Mouse (Mus musculus) liver, postnatal 0 days (tissue): Measurements from ENCODE around the gene Plcd3.

Source experiments
- CTCF ChIP-seq: sonication (generic); IDR thresholded peaks from 2 replicates; pipeline ENCODE4 v1.5.1; 2016; ENCODE audit warnings: antibody characterized with exemption, low read depth
- EP300 ChIP-seq: IDR thresholded peaks from 2 replicates; pipeline ENCODE4 v1.6.1; 2016; ENCODE audit warnings: antibody characterized with exemption, low read depth, mild to moderate bottlenecking

DNA sequence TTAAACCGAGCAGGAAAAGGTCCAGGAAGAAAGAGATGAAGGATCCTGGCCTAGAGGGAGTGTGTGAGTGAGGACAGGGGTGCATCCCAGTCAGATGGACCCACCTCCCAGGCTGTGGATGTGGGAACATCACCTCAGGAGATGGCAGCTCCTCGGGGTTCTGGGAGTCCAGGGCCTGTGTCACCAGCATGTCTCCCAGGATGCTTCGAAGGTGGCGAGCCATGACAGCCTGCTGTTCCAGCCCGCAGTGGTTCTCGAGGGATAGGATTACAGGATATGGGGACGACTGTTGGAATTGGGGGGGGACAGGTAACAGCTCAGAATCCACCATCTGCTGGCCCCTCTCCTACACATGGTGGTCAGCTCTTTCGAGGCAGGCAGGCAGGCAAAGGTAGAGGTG lies 24.9 kb downstream of the Plcd3 start:
- TF ChIP-seq CTCF (no peak), EP300 (no peak)
